Mouse (Mus musculus) erythroblast, embryonic 14.5 days (primary cell): ENCODE measurements around the gene Kti12.

Source experiments
- GATA1 ChIP-seq: IDR thresholded peaks from 2 replicates; pipeline ENCODE4 v1.6.1; 2012; ENCODE audit warnings: low read length, inconsistent platforms, mixed read lengths
- TAL1 ChIP-seq: IDR thresholded peaks from 3 replicates; pipeline ENCODE4 v1.6.1; 2012; ENCODE audit warnings: low read length, inconsistent platforms, mixed read lengths

- no peak for TF ChIP-seq TAL1
- no peak for TF ChIP-seq GATA1
Observed at GRCm38 (mm10) chr4:108845824-108846569, 1.6 kb upstream of the Kti12 start.
